Mouse (Mus musculus) olfactory bulb, adult 2 months (tissue): ENCODE data around the gene Celf5. TPM values are rescaled to one million over a fixed set of nuclear protein-coding genes. Genes with fewer than 3 reads are reported as not detected.

Experiments
- H3K27ac ChIP-seq: fragments of 200-500 bp; 2 replicates; pipeline ENCODE4 v1.5.1; 2012; ENCODE audit warnings: low read depth, low read length; ENCODE audit not compliant: insufficient read depth
- H3K4me1 ChIP-seq: fragments of 200-500 bp; 2 replicates; pipeline ENCODE4 v1.6.1; 2012; ENCODE audit warnings: low read length; ENCODE audit not compliant: control insufficient read depth, insufficient read depth
- H3K4me3 ChIP-seq: fragments of 200-500 bp; 2 replicates; pipeline ENCODE4 v1.5.1; 2012; ENCODE audit warnings: mild to moderate bottlenecking, low read depth, low read length, moderate library complexity; ENCODE audit not compliant: insufficient read depth
- CTCF ChIP-seq: fragments of 200-500 bp; IDR thresholded peaks from 2 replicates; pipeline ENCODE4 v1.5.1; 2012; ENCODE audit warnings: low read depth, mild to moderate bottlenecking, low read length, moderate library complexity; ENCODE audit not compliant: insufficient read depth
- POLR2A ChIP-seq: fragments of 200-500 bp; IDR thresholded peaks from 2 replicates; pipeline ENCODE4 v1.6.1; 2012; ENCODE audit warnings: mild to moderate bottlenecking, low read depth, low read length, moderate library complexity; ENCODE audit not compliant: insufficient read depth
- WGBS: fragments of 180-500 bp; shearing (Covaris S2); methylation state at CpG from one replicate; pipeline ENCODE4 v1.1.7; 2018; 5-methylcytosine and 5-hydroxymethylcytosine counted together
- polyA plus RNA-seq: library from polyadenylated mRNA; stranded (reverse); fragments of >200 nt; gene quantifications from 2 replicates; pipeline ENCODE4 v1.2.4, GENCODE M21; 2012; ENCODE audit warnings: low replicate concordance; ENCODE audit not compliant: missing spikeins, insufficient read depth, insufficient read length

Gene Celf5
- polyA plus RNA-seq, 1 experiment, result not detected

DNA sequence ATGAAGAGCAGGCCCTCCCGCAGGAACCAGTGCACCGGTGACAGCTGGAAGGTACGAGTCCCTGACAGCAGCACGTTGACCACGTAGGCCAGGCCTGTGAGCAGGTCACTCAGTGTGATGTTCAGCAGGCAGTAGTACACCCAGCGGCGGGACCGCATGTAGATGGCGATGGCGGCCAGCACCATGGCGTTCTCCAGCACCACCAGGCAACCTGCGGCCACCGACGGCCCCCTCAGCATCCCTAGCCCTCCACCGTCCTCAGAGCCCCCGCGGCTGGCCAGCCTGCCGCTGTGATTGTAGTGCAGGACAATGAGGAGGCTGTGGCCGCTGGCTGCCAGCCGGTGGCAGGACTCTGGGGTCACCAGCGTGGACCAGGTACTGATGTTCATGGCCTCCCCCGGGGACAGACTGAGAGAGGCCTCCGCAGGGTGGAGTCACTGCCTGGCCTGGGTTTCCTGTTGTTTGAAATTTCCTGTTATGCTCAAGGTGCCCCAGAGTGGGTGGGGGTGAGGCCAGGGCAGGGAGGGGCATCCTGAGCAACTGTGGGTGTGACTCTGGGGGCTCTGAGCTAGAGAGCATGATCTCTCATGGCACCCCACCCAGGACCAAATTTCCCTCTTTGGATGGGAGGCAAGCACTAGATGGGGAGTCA, 16.9 kb upstream of the Celf5 start:
- 77% methylated on average over 23 of the region's 23 CpGs for WGBS
- Histone ChIP-seq H3K4me3 (peak overlapping the region; percentile 20; the same call in 1 of the 2 replicates), H3K27ac (no peak overlapping the region; the same call in 1 of the 2 replicates), H3K4me1 (peaks cover 21% of the 10 kb centered on the region)
- no peak for TF ChIP-seq CTCF
- TF ChIP-seq POLR2A, result no peak

GRCm38 (mm10) chr10:81498316-81499249, 16.1 kb upstream of the Celf5 start:
- Histone ChIP-seq H3K27ac (no peak overlapping the region), H3K4me1 (peaks cover 28% of the 10 kb centered on the region), H3K4me3 (peak overlapping the region; percentile 20; the same call in 1 of the 2 replicates)
- TF ChIP-seq POLR2A (no peak), CTCF (no peak)
- 88% methylated on average over 38 of the region's 38 CpGs for WGBS

DNA sequence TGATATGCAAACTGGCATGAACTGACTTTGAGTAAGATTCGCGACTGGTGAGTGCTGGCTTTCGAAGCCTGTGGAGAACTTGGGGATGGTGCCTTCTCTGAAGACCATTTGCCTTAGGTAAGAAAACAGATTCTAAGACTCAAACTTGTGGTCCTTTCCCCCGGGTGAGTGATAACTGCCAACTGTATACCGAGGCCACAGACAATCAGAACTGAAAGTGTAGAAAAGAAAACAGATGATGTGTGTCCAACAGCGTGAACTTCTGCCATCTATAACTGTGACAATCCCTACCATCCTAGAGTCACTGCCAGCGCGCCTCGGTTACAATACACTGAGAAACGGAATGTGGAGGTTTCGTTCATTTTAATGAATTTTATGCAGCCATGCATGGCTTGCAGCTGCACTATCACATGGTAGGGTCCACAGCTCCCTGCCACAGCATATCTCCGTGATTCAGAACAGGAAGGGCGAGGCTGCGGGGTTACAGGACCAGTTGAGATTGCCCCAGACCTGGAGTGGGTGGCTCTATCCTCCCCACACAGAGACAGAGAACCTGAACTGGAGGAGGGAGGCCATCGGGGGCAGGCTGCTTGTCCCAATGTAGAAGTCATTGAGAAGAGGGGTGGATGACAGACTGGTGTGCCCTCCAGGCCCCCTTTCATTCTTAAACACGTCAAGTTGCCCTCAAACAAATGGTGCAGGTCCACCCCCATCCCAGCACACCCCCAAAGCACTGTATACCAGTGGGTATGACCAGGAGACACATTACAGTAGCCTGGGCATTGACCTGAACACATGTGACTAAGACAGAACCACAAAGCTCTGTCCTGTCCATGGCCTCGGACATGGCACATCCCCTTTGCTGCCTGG, 15.1 kb upstream of the Celf5 start:
- WGBS, result 79% methylated on average over 17 of the region's 17 CpGs
- no peak overlapping the region for H3K27ac ChIP-seq
- peaks cover 25% of the 10 kb centered on the region for H3K4me1 ChIP-seq
- H3K4me3 ChIP-seq, result no peak overlapping the region
- TF ChIP-seq CTCF (no peak), POLR2A (no peak)

DNA sequence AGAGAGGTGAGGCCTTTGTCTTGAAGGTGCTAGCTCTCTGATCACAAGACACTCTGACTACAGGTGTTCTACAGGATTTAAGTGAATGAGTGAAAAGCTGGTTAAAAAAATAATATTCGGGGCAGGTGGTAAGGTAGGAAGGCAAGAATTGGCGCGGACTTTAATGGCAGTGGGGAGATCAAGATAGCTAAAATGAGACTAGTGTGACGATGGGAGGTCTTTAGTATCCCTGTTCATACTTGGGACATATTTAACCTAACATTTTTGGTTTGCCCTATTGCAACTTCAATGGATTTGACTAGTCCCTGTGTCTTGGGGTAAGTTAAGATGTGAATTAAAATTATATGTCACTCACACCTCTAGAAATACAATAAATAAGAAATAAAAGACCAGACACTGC, 14.5 kb upstream of the Celf5 start:
- Histone ChIP-seq H3K27ac (no peak overlapping the region), H3K4me3 (no peak overlapping the region), H3K4me1 (peaks cover 21% of the 10 kb centered on the region)
- WGBS, result 21% methylated on average over 4 of the region's 4 CpGs
- TF ChIP-seq CTCF (no peak), POLR2A (no peak)

- H3K4me3 ChIP-seq, result peak within 1 kb of the TSS; percentile 78
- under 1% methylated on average over 45 of the region's 45 CpGs for WGBS
- peak within 1 kb of the TSS; percentile 92 for H3K27ac ChIP-seq
- no peak for TF ChIP-seq CTCF
- TF ChIP-seq POLR2A, result peak; percentile 71
- H3K4me1 ChIP-seq, result peaks cover 21% of the 10 kb centered on the region
Measured at GRCm38 (mm10) chr10:81496264-81496901, 13.9 kb upstream of the Celf5 start, which contains the start of gene Ncln. Gene Ncln (minus strand): TSS chr10:81496392.

- Histone ChIP-seq H3K27ac (no peak overlapping the region), H3K4me1 (peaks cover 21% of the 10 kb centered on the region), H3K4me3 (peak overlapping the region; percentile 78)
- TF ChIP-seq CTCF, result no peak
- no peak for TF ChIP-seq POLR2A
- WGBS, result 1% methylated on average over 41 of the region's 41 CpGs
Measured at GRCm38 (mm10) chr10:81495616-81496263, 13.2 kb upstream of the Celf5 start.

DNA sequence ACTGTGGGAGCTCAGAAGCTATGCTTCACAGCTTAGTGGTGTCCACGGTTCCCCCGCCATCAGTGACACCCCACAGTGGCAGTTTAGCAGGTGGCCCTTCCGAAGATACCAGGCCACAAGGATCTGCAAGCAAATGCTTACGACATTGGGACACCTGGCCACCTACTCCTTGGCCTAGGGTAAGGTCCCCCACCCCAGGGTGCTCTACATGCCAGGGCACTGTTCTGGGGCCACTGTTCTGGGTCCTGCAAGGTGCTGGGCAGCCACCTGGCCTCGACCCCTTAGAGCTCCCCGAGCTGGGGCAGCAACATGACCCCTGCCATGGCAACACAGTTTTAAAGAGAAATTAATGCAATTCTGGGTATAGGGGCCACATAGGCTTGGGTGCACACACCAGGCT, 12.6 kb upstream of the Celf5 start:
- WGBS, result 72% methylated on average over 6 of the region's 6 CpGs

More for the DNA sequence above, 12.6 kb upstream of the Celf5 start:
- Histone ChIP-seq H3K4me3 (peak overlapping the region; percentile 78), H3K4me1 (peaks cover 21% of the 10 kb centered on the region), H3K27ac (no peak overlapping the region)
- TF ChIP-seq CTCF (no peak), POLR2A (no peak)
